Mouse (Mus musculus): Measurements from ENCODE around the gene Ttc28. TPM values are rescaled to one million over a fixed set of nuclear protein-coding genes. Genes with fewer than 3 reads are reported as not detected.
A peak's percentile ranks its signal among the peaks of the same experiment; 100 is the strongest.

Gene Ttc28
- polyA plus RNA-seq, 1 experiment = 7.4 TPM

DNA sequence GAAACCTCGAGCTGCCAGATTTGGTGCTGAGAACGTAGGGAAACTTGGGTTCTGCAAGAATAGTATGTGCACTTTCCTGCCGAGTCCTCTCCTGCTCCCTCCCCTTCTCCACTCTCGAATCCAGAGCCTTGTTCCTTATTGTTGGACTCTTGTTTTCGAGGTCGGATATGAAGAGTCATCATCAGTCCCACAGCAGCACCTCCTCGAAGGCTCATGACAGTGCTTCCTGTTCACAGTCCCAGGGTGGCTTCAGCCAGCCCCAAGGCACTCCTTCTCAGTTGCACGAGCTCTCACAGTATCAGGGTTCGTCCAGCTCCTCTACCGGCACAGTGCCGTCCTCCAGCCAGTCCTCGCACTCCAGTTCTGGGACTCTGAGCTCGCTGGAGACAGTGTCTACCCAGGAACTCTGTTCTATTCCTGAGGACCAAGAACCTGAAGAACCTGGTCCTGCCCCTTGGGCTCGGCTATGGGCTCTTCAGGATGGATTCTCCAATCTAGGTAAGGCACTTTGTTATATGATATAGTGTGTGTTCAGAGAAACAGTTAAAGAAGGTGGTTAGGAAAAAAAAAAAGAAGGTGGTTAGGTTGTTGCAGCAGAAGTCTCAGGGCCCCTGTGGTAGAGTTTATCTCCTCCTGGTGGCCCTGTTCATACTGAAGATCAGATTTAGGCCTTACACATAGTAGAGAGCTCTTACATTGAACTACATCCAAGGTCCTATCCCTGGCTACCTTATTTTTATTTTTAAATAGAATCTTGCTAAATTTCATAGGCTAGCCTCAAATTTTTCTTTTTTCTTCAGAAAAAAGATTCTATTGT, 38.3 kb upstream of the Ttc28 start:
- WGBS = 73% methylated on average over 14 of the region's 14 CpGs
- Histone ChIP-seq H3K4me1 (ENCODE audit: control insufficient read depth, insufficient read depth, low read length) (no peaks in the 10 kb centered on the region; the same call in 1 of the 2 replicates), H3K27ac (ENCODE audit: control insufficient read depth, insufficient read depth, low read depth, low read length, poor library complexity) (no peak overlapping the region), H3K4me3 (replicated peaks; ENCODE audit: control insufficient read depth, low read depth, low read length) (peak overlapping the region; percentile 48)
- TF ChIP-seq POLR2A (IDR thresholded peaks at IDR 0.05; ENCODE audit: borderline replicate concordance, control insufficient read depth, low read depth, low read length) = no peak

- 58% methylated on average over 1 of the region's 1 CpGs for WGBS
- Histone ChIP-seq H3K4me1 (ENCODE audit: control insufficient read depth, insufficient read depth, low read length) (no peaks in the 10 kb centered on the region), H3K4me3 (replicated peaks; ENCODE audit: control insufficient read depth, low read depth, low read length) (no peak overlapping the region), H3K27ac (ENCODE audit: control insufficient read depth, insufficient read depth, low read depth, low read length, poor library complexity) (no peak overlapping the region)
- TF ChIP-seq CTCF (IDR thresholded peaks at IDR 0.05; ENCODE audit: control insufficient read depth, insufficient read depth, low read length) = peak; percentile 14; the same call in 1 of the 2 replicates
- TF ChIP-seq POLR2A (IDR thresholded peaks at IDR 0.05; ENCODE audit: borderline replicate concordance, control insufficient read depth, low read depth, low read length) = no peak
Observed at GRCm38 (mm10) chr5:110852990-110853389, 26.6 kb upstream of the Ttc28 start.

DNA sequence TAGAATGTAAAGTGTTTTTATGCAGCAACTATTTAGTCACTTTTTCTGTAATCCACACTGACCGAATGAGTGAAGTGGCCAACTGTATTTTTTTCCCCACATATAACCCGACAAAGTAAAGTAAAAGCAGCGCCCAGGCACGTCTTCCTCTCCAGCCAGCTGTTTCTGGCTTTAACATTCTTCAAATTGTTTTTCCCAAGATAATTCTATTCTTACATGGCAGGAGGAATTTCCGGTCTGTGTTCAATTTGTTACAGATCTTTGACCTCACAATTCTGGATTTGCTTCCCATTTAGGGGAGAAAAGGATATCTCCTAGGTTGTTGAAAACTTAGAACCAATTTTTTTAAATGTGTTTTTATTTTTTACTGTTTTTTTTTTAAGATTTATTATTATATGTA, 22.5 kb upstream of the Ttc28 start:
- H3K4me1 ChIP-seq (ENCODE audit: control insufficient read depth, insufficient read depth, low read length) = no peaks in the 10 kb centered on the region
- H3K4me3 ChIP-seq (replicated peaks; ENCODE audit: control insufficient read depth, low read depth, low read length) = no peak overlapping the region
- TF ChIP-seq CTCF (IDR thresholded peaks at IDR 0.05; ENCODE audit: control insufficient read depth, insufficient read depth, low read length) = no peak
- no peak for TF ChIP-seq POLR2A (IDR thresholded peaks at IDR 0.05; ENCODE audit: borderline replicate concordance, control insufficient read depth, low read depth, low read length)
- 93% methylated on average over 5 of the region's 5 CpGs for WGBS
- H3K27ac ChIP-seq (ENCODE audit: control insufficient read depth, insufficient read depth, low read depth, low read length, poor library complexity) = no peak overlapping the region

DNA sequence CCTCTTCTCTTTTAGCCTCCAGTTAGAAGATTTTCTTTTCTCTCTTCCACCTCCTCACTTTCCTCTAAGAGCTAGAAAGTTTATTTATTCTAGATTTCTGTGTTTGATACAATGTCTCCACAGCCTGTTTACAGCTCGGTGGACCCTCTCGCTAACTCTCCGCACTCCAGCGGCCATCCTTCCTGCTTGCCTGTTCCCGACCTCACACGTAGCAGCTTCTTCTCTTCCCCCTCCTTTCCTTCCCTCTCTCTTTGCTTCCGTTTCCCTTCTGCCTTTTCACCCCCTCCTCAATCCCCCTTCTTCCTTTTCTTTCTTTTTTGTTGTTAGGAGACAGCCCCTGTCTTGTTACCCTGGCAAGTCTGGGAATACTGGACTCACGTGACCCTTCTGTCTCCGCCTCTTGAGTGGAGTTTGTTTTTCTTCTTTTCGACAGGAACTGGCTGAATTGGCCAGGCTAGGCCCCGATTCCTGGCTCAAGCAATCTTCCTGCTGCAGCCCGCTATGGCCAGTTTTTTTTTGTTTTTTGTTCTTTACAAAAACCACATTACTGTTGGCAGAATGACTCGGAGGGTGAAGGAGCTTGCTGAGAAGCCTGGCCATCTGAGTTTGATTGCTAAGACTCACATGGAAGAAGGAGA, 20.5 kb upstream of the Ttc28 start:
- Histone ChIP-seq H3K4me3 (replicated peaks; ENCODE audit: control insufficient read depth, low read depth, low read length) (no peak overlapping the region), H3K27ac (ENCODE audit: control insufficient read depth, insufficient read depth, low read depth, low read length, poor library complexity) (no peak overlapping the region), H3K4me1 (ENCODE audit: control insufficient read depth, insufficient read depth, low read length) (no peaks in the 10 kb centered on the region; the same call in 1 of the 2 replicates)
- 59% methylated on average over 13 of the region's 13 CpGs for WGBS
- no peak for TF ChIP-seq POLR2A (IDR thresholded peaks at IDR 0.05; ENCODE audit: borderline replicate concordance, control insufficient read depth, low read depth, low read length)
- TF ChIP-seq CTCF (IDR thresholded peaks at IDR 0.05; ENCODE audit: control insufficient read depth, insufficient read depth, low read length) = no peak

DNA sequence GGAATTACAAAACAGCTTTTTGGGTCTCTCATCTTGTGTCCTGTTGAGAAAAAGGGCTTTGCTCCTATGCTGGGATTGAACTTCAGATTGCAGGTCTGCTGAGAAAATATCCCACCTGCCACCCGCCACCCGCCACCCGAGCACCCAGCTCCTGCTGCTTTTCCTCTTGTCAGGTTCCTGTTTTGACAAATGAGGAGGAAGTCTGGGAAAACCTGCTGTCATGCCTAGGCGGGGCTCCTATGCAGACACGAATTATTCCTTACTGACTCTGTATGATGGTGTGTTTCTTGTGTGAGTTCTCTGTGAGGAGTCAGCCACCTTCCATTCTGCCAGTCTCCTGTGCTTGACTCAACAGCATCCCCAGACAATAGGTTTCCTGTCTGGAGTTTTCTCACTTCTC, 19.2 kb upstream of the Ttc28 start:
- no peak overlapping the region for H3K4me3 ChIP-seq (replicated peaks; ENCODE audit: control insufficient read depth, low read depth, low read length)
- TF ChIP-seq POLR2A (IDR thresholded peaks at IDR 0.05; ENCODE audit: borderline replicate concordance, control insufficient read depth, low read depth, low read length) (no peak), CTCF (IDR thresholded peaks at IDR 0.05; ENCODE audit: control insufficient read depth, insufficient read depth, low read length) (no peak)
- WGBS = 71% methylated on average over 5 of the region's 5 CpGs
- H3K27ac ChIP-seq (ENCODE audit: control insufficient read depth, insufficient read depth, low read depth, low read length, poor library complexity) = no peak overlapping the region
- H3K4me1 ChIP-seq (ENCODE audit: control insufficient read depth, insufficient read depth, low read length) = no peaks in the 10 kb centered on the region; the same call in 1 of the 2 replicates

GRCm38 (mm10) chr5:110868460-110868859, 11.1 kb upstream of the Ttc28 start:
- Histone ChIP-seq H3K4me3 (replicated peaks; ENCODE audit: control insufficient read depth, low read depth, low read length) (no peak overlapping the region), H3K4me1 (ENCODE audit: control insufficient read depth, insufficient read depth, low read length) (no peaks in the 10 kb centered on the region; the same call in 1 of the 2 replicates), H3K27ac (ENCODE audit: control insufficient read depth, insufficient read depth, low read depth, low read length, poor library complexity) (no peak overlapping the region)
- WGBS = 89% methylated on average over 4 of the region's 4 CpGs
- TF ChIP-seq POLR2A (IDR thresholded peaks at IDR 0.05; ENCODE audit: borderline replicate concordance, control insufficient read depth, low read depth, low read length) = no peak

- Histone ChIP-seq H3K4me3 (replicated peaks; ENCODE audit: control insufficient read depth, low read depth, low read length) (no peak overlapping the region), H3K4me1 (ENCODE audit: control insufficient read depth, insufficient read depth, low read length) (no peaks in the 10 kb centered on the region), H3K27ac (ENCODE audit: control insufficient read depth, insufficient read depth, low read depth, low read length, poor library complexity) (no peak overlapping the region)
- TF ChIP-seq POLR2A (IDR thresholded peaks at IDR 0.05; ENCODE audit: borderline replicate concordance, control insufficient read depth, low read depth, low read length) = no peak
- no peak for TF ChIP-seq CTCF (IDR thresholded peaks at IDR 0.05; ENCODE audit: control insufficient read depth, insufficient read depth, low read length)
- 87% methylated on average over 8 of the region's 8 CpGs for WGBS
Observed at GRCm38 (mm10) chr5:110869242-110869669, 10.3 kb upstream of the Ttc28 start.

GRCm38 (mm10) chr5:110873160-110873559, 6.4 kb upstream of the Ttc28 start:
- no peak overlapping the region for H3K4me3 ChIP-seq (replicated peaks; ENCODE audit: control insufficient read depth, low read depth, low read length)
- H3K4me1 ChIP-seq (ENCODE audit: control insufficient read depth, insufficient read depth, low read length) = no peaks in the 10 kb centered on the region
- no peak overlapping the region for H3K27ac ChIP-seq (ENCODE audit: control insufficient read depth, insufficient read depth, low read depth, low read length, poor library complexity)
- TF ChIP-seq POLR2A (IDR thresholded peaks at IDR 0.05; ENCODE audit: borderline replicate concordance, control insufficient read depth, low read depth, low read length) = no peak
- WGBS = 94% methylated on average over 6 of the region's 6 CpGs
